Mouse (Mus musculus) inflammation-experienced regulatory T-cells (primary cell): Measurements from ENCODE around the gene Ddo. TPM values are rescaled to one million over a fixed set of nuclear protein-coding genes. Genes with fewer than 3 reads are reported as not detected.

Experiments used
- polyA plus RNA-seq, 2 experiments: library from polyadenylated mRNA; unstranded; fragments of 100-300 nt; shearing (Covaris generic); gene quantifications; one replicate each; pipeline ENCODE4 v1.2.1; 2017

Gene Ddo
- polyA plus RNA-seq, result under 1 TPM; 0.81 to 0.97 TPM

GRCm38 (mm10) chr10:40629656-40630311, at the start of gene Ddo:
Ddo (plus strand) TSS chr10:40630011.

GRCm38 (mm10) chr10:40683092-40683867, 53.5 kb downstream of the Ddo start, which contains the start of gene Mettl24:
Mettl24 (plus strand) TSS chr10:40683282.

Other genes with a start within 250 kb of the Ddo start
- gene Slc22a16, start 59.7 kb upstream of the Ddo start, polyA plus RNA-seq, result not detected
- under 1 TPM; 0.24 TPM for gene Mettl24, start 53.3 kb downstream of the Ddo start, polyA plus RNA-seq